Mouse (Mus musculus) midbrain, embryonic 13.5 days (tissue): ENCODE data around the gene Casp1. TPM values are rescaled to one million over a fixed set of nuclear protein-coding genes. Genes with fewer than 3 reads are reported as not detected.

Experiments
- ATAC-seq: fragments of 200-750 bp; cut with Nextera tagmentation; 2 replicates; pipeline ENCODE4 v1.8.0; 2017; ENCODE audit warnings: mild to moderate bottlenecking, moderate TSS enrichment, moderate library complexity
- H3K27ac ChIP-seq: fragments of 300-500 bp; sonication (generic); 2 replicates; pipeline ENCODE4 v1.5.1; 2015; ENCODE audit warnings: inconsistent platforms, mild to moderate bottlenecking, moderate library complexity
- H3K27me3 ChIP-seq: fragments of 300-500 bp; sonication (generic); 2 replicates; pipeline ENCODE4 v1.6.1; 2015; ENCODE audit warnings: mild to moderate bottlenecking, inconsistent platforms
- H3K36me3 ChIP-seq: fragments of 300-500 bp; sonication (generic); 2 replicates; pipeline ENCODE4 v1.6.1; 2015; ENCODE audit warnings: mild to moderate bottlenecking, inconsistent platforms
- H3K4me1 ChIP-seq: fragments of 300-500 bp; sonication (generic); replicated peaks from 2 replicates; pipeline ENCODE4 v1.6.1; 2015; ENCODE audit warnings: inconsistent platforms
- H3K4me2 ChIP-seq: fragments of 300-500 bp; sonication (generic); replicated peaks from 2 replicates; pipeline ENCODE4 v1.6.1; 2015; ENCODE audit warnings: moderate library complexity, mild to moderate bottlenecking, inconsistent platforms
- H3K4me3 ChIP-seq: fragments of 300-500 bp; sonication (generic); replicated peaks from 2 replicates; pipeline ENCODE4 v1.5.1; 2015; ENCODE audit warnings: mild to moderate bottlenecking, inconsistent platforms
- H3K9ac ChIP-seq: fragments of 300-500 bp; sonication (generic); replicated peaks from 2 replicates; pipeline ENCODE4 v1.6.1; 2015; ENCODE audit warnings: mild to moderate bottlenecking, inconsistent platforms
- H3K9me3 ChIP-seq: fragments of 300-500 bp; sonication (generic); 2 replicates; pipeline ENCODE4 v1.6.1; 2016; ENCODE audit warnings: mild to moderate bottlenecking, inconsistent platforms
- WGBS: fragments of 180-500 bp; shearing (Covaris S2); methylation state at CpG from one replicate; pipeline ENCODE4 v1.1.7; 2015; 5-methylcytosine and 5-hydroxymethylcytosine counted together
- polyA plus RNA-seq: library from polyadenylated mRNA; unstranded; fragments of >200 nt; fragmentation: Nextera tagmentation; extraction: Ambion mirVana; gene quantifications from 2 replicates; pipeline ENCODE4 v1.2.1, GENCODE M21; 2015

Gene Casp1
- polyA plus RNA-seq, 1 experiment from 2014 or later, result 0.58 TPM

DNA sequence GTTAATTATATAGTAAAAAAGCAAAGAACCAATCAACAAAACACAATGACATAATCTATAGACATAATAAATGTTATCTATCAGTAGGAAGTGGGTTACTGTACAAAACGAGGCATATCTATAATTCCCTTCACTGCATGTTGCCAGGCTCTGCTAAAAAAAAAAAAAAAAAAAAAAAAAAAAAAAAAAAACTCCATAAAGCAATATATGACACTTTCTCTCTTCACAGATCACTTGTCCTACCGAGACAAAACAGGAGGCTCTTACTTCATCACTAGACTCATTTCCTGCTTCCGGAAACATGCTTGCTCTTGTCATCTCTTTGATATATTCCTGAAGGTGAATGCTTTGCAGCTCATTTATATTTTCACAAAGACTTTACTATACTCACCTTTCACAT, 29.9 kb downstream of the Casp1 start:
- Histone ChIP-seq H3K4me1 (no peaks in the 10 kb centered on the region), H3K4me2 (no peak overlapping the region), H3K36me3 (no peaks in the 10 kb centered on the region), H3K9me3 (no peaks in the 10 kb centered on the region), H3K27me3 (no peaks in the 10 kb centered on the region), H3K9ac (no peak overlapping the region), H3K4me3 (no peak overlapping the region), H3K27ac (no peak overlapping the region)
- 85% methylated on average over 3 of the region's 3 CpGs for WGBS
- ATAC-seq, result no peak

GRCm38 (mm10) chr9:5332441-5332840, 34.1 kb downstream of the Casp1 start:
- Histone ChIP-seq H3K9me3 (no peaks in the 10 kb centered on the region), H3K4me1 (no peaks in the 10 kb centered on the region), H3K4me2 (no peak overlapping the region), H3K9ac (no peak overlapping the region), H3K4me3 (no peak overlapping the region), H3K27ac (no peak overlapping the region), H3K27me3 (no peaks in the 10 kb centered on the region), H3K36me3 (no peaks in the 10 kb centered on the region)
- no peak for ATAC-seq

GRCm38 (mm10) chr9:5333422-5333821, 35.1 kb downstream of the Casp1 start:
- no peak for ATAC-seq
- H3K4me1 ChIP-seq, result no peaks in the 10 kb centered on the region
- no peak overlapping the region for H3K9ac ChIP-seq
- WGBS, result 100% methylated on average over 1 of the region's 1 CpGs
- no peaks in the 10 kb centered on the region for H3K27me3 ChIP-seq
- H3K9me3 ChIP-seq, result no peaks in the 10 kb centered on the region
- no peak overlapping the region for H3K4me2 ChIP-seq
- no peak overlapping the region for H3K27ac ChIP-seq
- H3K4me3 ChIP-seq, result no peak overlapping the region
- H3K36me3 ChIP-seq, result no peaks in the 10 kb centered on the region

- H3K9me3 ChIP-seq, result no peaks in the 10 kb centered on the region
- no peaks in the 10 kb centered on the region for H3K36me3 ChIP-seq
- 82% methylated on average over 1 of the region's 1 CpGs for WGBS
- H3K4me2 ChIP-seq, result no peak overlapping the region
- no peaks in the 10 kb centered on the region for H3K4me1 ChIP-seq
- ATAC-seq, result no peak
- H3K27ac ChIP-seq, result no peak overlapping the region
- no peaks in the 10 kb centered on the region for H3K27me3 ChIP-seq
- no peak overlapping the region for H3K9ac ChIP-seq
- H3K4me3 ChIP-seq, result no peak overlapping the region
Measured at GRCm38 (mm10) chr9:5343092-5343491, 44.8 kb downstream of the Casp1 start.

DNA sequence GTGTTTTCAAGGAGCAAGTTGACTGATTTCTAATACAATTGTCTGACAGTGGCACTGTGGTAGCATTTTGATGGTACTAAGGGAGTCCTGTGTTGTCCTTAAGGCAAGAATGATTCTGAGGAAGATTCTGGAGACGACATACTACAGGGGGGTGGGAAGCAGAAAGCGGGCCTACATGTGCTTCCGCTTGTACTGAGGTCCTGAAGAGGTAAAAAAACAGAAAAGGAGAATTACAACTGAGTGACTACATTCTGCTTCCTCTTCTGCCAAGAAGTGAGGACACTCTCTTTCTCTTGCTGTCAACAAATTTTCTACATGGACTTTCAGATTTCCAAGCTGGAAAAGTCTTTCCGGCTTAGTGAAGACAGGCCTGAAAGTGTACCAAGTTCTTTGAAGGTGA, 45.8 kb downstream of the Casp1 start:
- H3K9ac ChIP-seq, result no peak overlapping the region
- no peaks in the 10 kb centered on the region for H3K27me3 ChIP-seq
- H3K4me1 ChIP-seq, result no peaks in the 10 kb centered on the region
- H3K4me2 ChIP-seq, result no peak overlapping the region
- H3K9me3 ChIP-seq, result no peaks in the 10 kb centered on the region
- no peaks in the 10 kb centered on the region for H3K36me3 ChIP-seq
- no peak overlapping the region for H3K4me3 ChIP-seq
- H3K27ac ChIP-seq, result no peak overlapping the region
- WGBS, result 91% methylated on average over 4 of the region's 4 CpGs
- no peak for ATAC-seq

- no peaks in the 10 kb centered on the region for H3K4me1 ChIP-seq
- 77% methylated on average over 4 of the region's 4 CpGs for WGBS
- H3K9me3 ChIP-seq, result no peaks in the 10 kb centered on the region
- no peaks in the 10 kb centered on the region for H3K27me3 ChIP-seq
- no peak for ATAC-seq
- H3K4me3 ChIP-seq, result no peak within 1 kb of the TSS
- no peak within 1 kb of the TSS for H3K4me2 ChIP-seq
- H3K9ac ChIP-seq, result no peak within 1 kb of the TSS
- H3K36me3 ChIP-seq, result no peaks in the 10 kb centered on the region
- H3K27ac ChIP-seq, result no peak within 1 kb of the TSS
Measured at GRCm38 (mm10) chr9:5345291-5345898, 47.1 kb downstream of the Casp1 start, which contains the start of gene Casp12. Casp12 (plus strand) TSS chr9:5345430.

- Histone ChIP-seq H3K4me2 (no peak overlapping the region), H3K9ac (no peak overlapping the region), H3K4me1 (no peaks in the 10 kb centered on the region), H3K4me3 (no peak overlapping the region), H3K27ac (no peak overlapping the region), H3K36me3 (no peaks in the 10 kb centered on the region), H3K27me3 (no peaks in the 10 kb centered on the region), H3K9me3 (no peaks in the 10 kb centered on the region)
- 82% methylated on average over 4 of the region's 4 CpGs for WGBS
- ATAC-seq, result no peak
Measured at GRCm38 (mm10) chr9:5347381-5347780, 49.1 kb downstream of the Casp1 start.

- no peak for ATAC-seq
- Histone ChIP-seq H3K27ac (no peak overlapping the region), H3K4me1 (no peaks in the 10 kb centered on the region), H3K9ac (no peak overlapping the region), H3K4me2 (no peak overlapping the region), H3K36me3 (no peaks in the 10 kb centered on the region), H3K27me3 (no peaks in the 10 kb centered on the region), H3K9me3 (no peaks in the 10 kb centered on the region), H3K4me3 (no peak overlapping the region)
- WGBS, result 88% methylated on average over 2 of the region's 2 CpGs
Measured at GRCm38 (mm10) chr9:5353673-5354072, 55.4 kb downstream of the Casp1 start.

- H3K27ac ChIP-seq, result no peak overlapping the region
- H3K4me1 ChIP-seq, result no peaks in the 10 kb centered on the region
- H3K4me3 ChIP-seq, result no peak overlapping the region
- no peaks in the 10 kb centered on the region for H3K9me3 ChIP-seq
- no peaks in the 10 kb centered on the region for H3K36me3 ChIP-seq
- no peaks in the 10 kb centered on the region for H3K27me3 ChIP-seq
- no peak overlapping the region for H3K9ac ChIP-seq
- ATAC-seq, result no peak
- no peak overlapping the region for H3K4me2 ChIP-seq
Measured at GRCm38 (mm10) chr9:5356801-5357200, 58.5 kb downstream of the Casp1 start.

Other genes starting within 250 kb of the Casp1 start
- gene Casp4, start 10.3 kb downstream of the Casp1 start, polyA plus RNA-seq, result 0.36 and 0.44 TPM in 2 replicates
- 0.13 and 0.15 TPM in 2 replicates for gene Casp12, start 46.9 kb downstream of the Casp1 start, polyA plus RNA-seq